Mouse (Mus musculus): ENCODE results near the gene Stk25. TPM values are rescaled to one million over a fixed set of nuclear protein-coding genes. Genes with fewer than 3 reads are reported as not detected.
A peak's percentile ranks its signal among the peaks of the same experiment; 100 is the strongest.
"Not testable (repeated sequence)": the region's sequence is repeated elsewhere in the genome, so short reads cannot be mapped to it uniquely, and the experiment has no call there.

The Stk25 gene
- total RNA-seq (2021) = 100 to 1,000 TPM; 389 to 405 TPM
- long read RNA-seq, experiment 1, full-length matches to known transcripts = 275 of 337 reads
- long read RNA-seq, experiment 1, partial matches to known transcripts = 34 of 337 reads
- long read RNA-seq, experiment 1, other reads (novel, unspliced or antisense) = 28 of 337 reads
- long read RNA-seq, experiment 2, full-length matches to known transcripts = 351 of 433 reads
- long read RNA-seq, experiment 2, partial matches to known transcripts = 37 of 433 reads
- long read RNA-seq, experiment 2, other reads (novel, unspliced or antisense) = 45 of 433 reads

GRCm38 (mm10) chr1:93658559-93658958 lies at the start of gene Stk25:
Gene Stk25 (minus strand): TSS chr1:93658659.
- DNase-seq (ENCODE audit: low spot score in 2 of 2) = not testable (repeated sequence)

GRCm38 (mm10) chr1:93705389-93705788 lies 46.9 kb upstream of the Stk25 start:
- DNase-seq (ENCODE audit: low spot score in 2 of 2) = no peak

GRCm38 (mm10) chr1:93704341-93704740 lies 45.9 kb upstream of the Stk25 start:
- no peak for DNase-seq (ENCODE audit: low spot score in 2 of 2)

GRCm38 (mm10) chr1:93703472-93704048 lies 45.1 kb upstream of the Stk25 start:
- no peak for DNase-seq (ENCODE audit: low spot score in 2 of 2)

DNA sequence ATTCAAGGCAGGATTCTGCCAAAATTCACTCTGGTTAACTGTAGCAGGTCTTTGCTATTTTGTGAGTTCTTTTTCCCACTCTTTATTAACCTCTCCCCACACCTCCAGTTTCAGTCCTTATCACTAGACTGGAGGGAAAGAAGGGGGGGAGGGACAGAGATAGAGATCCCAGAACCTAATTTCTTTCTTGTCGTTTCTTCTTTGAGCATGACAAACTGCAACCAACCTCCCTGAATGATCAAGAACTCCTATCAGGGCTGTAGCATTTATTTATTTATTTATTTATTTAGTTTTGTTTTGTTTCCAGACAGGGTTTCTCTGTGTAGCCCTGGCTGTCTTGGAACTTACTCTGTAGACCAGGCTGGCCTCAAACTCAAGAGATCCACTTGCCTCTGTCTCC lies 43.6 kb upstream of the Stk25 start:
- no peak for DNase-seq (ENCODE audit: low spot score in 2 of 2)

GRCm38 (mm10) chr1:93699159-93699558 lies 40.7 kb upstream of the Stk25 start:
- DNase-seq (ENCODE audit: low spot score in 2 of 2) = peak in 1 of 2 experiments; percentile 50

DNA sequence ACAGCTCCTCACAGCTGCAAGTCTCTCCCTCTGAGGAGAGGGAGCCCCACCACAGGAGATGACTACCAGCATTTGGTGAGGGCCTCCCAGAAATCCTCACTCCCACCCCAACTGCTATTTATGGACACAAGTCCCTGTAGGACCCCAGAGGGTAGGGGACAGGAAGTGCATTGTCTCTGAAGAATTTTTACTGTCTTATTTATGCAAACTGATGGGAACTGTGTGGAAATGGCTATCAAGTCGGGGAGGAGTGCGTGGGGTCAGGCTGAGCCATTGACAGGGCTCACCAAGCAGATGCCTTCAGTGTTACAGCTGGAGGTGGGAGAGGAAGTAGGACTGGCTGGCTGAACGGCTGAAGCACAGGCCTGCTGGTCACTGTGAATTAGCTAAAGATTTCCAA lies 38.9 kb upstream of the Stk25 start:
- DNase-seq (ENCODE audit: low spot score in 2 of 2) = no peak

DNA sequence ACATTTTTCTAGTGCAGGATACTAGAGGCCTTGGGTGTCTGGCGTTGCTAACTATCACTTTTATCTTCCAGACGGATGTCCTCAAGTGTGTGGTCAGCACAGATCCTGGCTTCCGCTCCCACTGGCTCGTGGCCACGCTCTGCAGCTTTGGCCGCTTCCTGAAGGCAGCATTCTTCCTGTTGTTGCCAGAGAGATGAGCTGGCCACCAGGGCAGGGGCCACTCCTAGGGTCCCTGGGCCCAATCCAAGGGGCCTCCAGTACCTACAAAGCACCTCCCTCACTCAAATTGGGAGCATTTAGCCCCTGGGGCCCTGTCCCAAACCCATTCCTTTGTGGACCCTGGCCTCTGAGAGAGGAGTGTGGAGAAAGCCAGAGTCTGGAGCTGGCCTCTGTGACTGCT lies 36.5 kb upstream of the Stk25 start:
- DNase-seq (ENCODE audit: low spot score in 2 of 2) = no peak

GRCm38 (mm10) chr1:93693943-93694342 lies 35.5 kb upstream of the Stk25 start:
- DNase-seq (ENCODE audit: low spot score in 2 of 2) = no peak

DNA sequence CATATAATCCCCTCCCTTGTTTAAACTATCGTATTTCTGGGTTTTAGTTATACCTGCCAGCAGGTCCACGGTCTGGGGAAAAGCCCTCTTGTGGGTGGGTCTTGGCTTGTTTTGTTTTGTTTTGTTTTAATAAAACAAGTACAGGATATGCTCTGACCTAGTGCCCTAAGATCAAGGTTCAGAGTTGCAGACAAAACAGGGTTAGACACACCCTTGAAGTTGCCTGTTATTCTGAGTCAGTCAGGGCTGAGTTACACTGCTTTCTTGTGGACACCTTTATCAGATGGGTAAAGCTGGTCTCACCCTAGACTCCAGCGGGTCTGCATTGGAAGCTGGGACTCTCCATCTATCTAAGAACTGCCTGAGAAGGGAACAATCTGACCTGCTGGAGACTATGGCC lies 35.0 kb upstream of the Stk25 start:
- no peak for DNase-seq (ENCODE audit: low spot score in 2 of 2)

GRCm38 (mm10) chr1:93692773-93693172 lies 34.3 kb upstream of the Stk25 start:
- DNase-seq (ENCODE audit: low spot score in 2 of 2) = no peak

- DNase-seq (ENCODE audit: low spot score in 2 of 2) = peak in 1 of 2 experiments; percentile 49
These were observed 33.4 kb upstream of the Stk25 start for GRCm38 (mm10) chr1:93691786-93692357.

DNA sequence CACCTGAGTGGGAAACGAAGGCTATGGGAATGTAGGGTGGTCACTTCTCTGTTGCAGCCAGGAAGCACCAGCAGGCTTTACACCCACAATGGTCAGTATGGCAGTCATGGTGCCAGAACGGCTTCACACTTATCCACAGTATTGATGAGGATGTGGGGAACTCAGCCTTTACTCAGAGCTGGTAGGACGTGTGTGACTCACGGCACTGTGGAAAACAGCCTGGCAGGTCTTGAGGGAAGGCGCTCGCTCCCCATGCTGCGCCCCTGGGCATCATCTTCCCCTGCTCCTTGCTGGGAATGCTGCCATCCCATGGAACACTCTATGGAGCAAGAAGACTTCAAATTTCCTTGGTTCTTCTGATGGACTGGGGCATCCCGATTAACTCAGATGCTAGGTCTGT lies 32.6 kb upstream of the Stk25 start:
- DNase-seq (ENCODE audit: low spot score in 2 of 2) = no peak

DNA sequence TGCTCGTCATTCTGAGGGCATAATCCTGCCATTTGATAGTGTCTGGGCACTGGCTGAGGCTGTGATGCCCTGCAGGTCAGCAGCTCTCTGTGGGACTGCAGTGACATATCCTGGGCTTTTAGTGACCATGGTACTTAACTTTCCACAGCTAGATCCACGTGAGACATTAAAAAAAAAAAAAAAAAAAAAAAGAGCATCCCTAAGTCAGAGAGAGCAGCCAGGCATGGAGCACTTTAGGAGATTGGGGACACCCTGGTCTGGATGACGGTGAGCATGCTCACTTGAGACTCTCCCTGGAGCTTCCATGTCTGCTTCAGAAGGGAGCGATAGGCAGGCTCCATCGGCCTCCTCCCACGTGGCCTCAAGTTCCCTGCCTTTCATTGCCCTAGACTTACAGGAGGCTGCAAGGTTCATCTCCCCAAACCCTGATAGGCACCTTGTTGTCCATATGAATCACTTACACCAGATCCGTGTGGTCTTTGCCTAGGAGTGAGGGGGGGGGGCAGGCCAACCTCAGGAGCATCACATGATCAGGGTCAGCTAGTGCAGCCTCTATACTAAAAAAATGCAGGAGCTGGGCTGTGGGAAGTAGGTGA lies 31.5 kb upstream of the Stk25 start:
- no peak for DNase-seq (ENCODE audit: low spot score in 2 of 2)

DNA sequence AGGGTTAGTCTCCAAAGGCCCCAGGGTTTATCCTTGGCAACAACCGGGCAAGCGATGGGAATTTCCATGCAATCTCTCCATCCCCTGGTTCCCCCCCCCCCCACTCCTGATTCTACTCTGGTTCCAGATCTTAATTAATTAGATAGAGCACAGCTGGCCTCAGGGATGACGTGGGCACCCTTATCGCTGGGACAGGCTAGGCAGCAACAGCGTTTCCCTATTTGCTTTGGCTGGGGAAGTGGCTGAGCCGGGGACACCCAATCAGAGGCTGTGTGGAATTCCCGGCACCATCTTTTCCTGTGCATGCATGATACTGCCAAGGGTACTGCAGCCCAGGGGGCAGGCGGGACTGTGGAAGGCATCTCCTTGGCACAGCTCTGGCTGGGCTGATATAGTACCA lies 29.7 kb upstream of the Stk25 start:
- DNase-seq (ENCODE audit: low spot score in 2 of 2) = no peak

- no peak for DNase-seq (ENCODE audit: low spot score in 2 of 2)
These were observed 28.5 kb upstream of the Stk25 start for GRCm38 (mm10) chr1:93686961-93687320.

DNA sequence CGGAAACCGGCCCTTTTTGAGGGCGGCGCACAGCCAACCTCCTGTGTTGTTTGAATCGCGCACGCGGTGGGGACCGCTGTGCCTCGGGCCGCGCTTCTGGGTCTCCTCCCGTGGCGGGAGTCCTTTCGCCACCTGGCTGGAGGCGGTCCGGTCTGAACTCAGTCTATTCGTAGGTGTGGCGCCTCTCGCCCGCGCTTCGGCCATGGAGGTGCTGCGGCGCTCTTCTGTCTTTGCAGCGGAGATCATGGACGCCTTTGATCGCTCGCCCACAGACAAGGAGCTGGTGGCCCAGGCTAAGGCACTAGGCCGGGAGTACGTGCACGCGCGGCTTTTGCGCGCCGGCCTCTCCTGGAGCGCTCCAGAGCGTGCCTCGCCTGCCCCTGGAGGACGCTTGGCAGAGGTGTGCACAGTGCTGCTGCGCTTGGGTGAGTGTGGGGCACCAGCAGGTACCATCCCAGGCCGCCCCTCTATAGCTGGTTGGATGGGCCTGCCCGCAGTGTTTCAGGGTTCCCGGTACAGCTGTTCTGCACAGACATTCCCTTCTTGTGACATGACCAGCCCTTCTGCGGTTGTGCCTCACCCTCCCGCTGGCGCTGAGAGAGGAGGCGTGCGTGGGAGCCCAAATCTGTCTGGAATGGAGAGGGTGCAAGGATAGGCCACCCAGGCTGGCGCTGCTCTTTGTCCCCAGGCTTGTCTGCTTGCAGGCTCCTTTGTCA lies 27.9 kb upstream of the Stk25 start:
- DNase-seq (ENCODE audit: low spot score in 2 of 2) = peak; percentile 37 to 67

DNA sequence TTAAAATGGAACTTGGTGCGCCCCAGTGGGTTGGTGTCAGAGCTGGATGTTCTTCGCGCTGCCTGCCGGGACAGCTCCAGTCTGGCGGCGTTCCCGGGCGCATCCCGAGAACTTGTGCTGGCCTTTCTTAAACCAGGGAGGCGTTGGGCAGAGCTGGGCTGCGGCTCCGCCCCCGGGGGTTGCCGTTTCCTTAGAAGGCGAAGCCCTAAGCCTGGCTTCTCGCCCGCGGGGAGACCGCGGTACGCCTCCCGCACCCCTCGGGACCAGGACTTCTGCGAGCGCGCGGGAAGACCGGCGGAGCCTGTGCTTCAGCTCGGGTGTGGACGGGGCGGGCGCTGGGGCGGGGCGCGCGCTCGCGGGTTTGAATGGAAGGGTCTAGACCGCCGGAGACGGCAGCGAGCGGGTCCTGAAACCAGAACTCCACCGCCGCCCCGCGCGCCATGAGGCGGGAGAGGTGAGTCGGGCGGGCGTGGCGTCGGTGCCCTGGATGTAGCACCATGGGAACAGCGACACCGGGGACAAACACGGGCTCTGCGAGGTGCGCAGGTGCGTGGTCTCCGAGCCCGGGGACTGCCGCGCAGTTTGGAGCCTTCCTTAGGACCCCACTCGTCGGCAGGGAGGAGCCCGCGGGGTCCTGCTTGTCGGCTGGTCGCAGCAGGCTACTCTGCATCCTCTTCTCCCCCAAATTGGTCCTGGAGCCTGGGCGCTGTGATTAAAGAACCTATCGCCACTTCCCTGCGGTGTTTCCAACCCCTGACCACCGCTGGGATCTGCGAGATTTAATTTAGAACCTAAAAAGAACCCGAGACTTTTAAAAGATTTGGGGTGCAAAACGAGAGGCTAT lies 27.2 kb upstream of the Stk25 start, which contains the start of gene Bok:
Bok (plus strand) TSS at position 260 of the 844 bp plus-strand sequence.
- peak; percentile 57 to 63 for DNase-seq (ENCODE audit: low spot score in 2 of 2)

- no peak for DNase-seq (ENCODE audit: low spot score in 2 of 2)
These were observed 21.6 kb upstream of the Stk25 start for GRCm38 (mm10) chr1:93679889-93680568.

DNA sequence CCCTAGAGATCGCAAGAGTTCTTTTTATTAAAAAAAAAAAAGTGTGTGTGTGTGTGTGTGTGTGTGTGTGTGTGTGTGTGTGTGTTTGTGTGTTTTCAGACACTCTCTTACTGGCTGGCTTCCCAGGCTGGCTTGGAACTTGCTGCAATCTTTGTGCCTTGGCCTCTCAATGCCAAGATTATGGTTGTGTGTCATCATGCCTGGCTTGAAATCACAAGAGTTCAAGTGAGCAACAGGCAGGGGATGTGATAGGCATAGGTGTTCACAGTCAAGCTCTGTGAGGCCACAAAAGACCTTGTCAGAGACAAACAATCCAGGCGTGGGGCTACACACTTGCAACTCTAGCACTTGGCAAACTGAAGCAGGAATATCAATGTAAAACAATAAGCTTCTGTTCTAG lies 19.9 kb upstream of the Stk25 start:
- no peak for DNase-seq (ENCODE audit: low spot score in 2 of 2)

All from layer of hippocampus, postnatal 14 days (tissue).